Mouse (Mus musculus): ENCODE measurements around the gene Rab6b.

- no peak for TF ChIP-seq POLR2A (IDR thresholded peaks at IDR 0.05; ENCODE audit: control insufficient read depth, low read depth, low read length)
- no peak for TF ChIP-seq CTCF (IDR thresholded peaks at IDR 0.05; ENCODE audit: control insufficient read depth, insufficient read depth, insufficient replicate concordance, low read depth, low read length)
Observed at GRCm38 (mm10) chr9:103093681-103094080, 17.9 kb upstream of the Rab6b start.
